Mouse (Mus musculus): Measurements from ENCODE around the gene Rp2.

- no peak for TF ChIP-seq CTCF (IDR thresholded peaks at IDR 0.05; ENCODE audit: insufficient read depth, low read length)
- TF ChIP-seq POLR2A (IDR thresholded peaks at IDR 0.05; ENCODE audit: borderline replicate concordance, extremely low read depth, low read depth, low read length) = no peak
Observed at GRCm38 (mm10) chrX:20411382-20411781, 47.1 kb downstream of the Rp2 start.
